Mouse (Mus musculus) frontal cortex, postnatal 10 days (tissue): Measurements from ENCODE around the gene Csrnp3.
"Not testable (repeated sequence)": the region's sequence is repeated elsewhere in the genome, so short reads cannot be mapped to it uniquely, and the experiment has no call there.

Experiments used
- DNase-seq, 2 experiments: peaks; one replicate each; pipeline ENCODE4 v3.0.0; 2022; ENCODE audit warnings: low spot score in 2 of 2, mixed read lengths in 1 of 2

The Csrnp3 gene

GRCm38 (mm10) chr2:65845551-65845950, at the start of gene Csrnp3:
Gene Csrnp3 (plus strand): TSS chr2:65845767.
- peak; percentile 69 to 74 for DNase-seq

GRCm38 (mm10) chr2:65801054-65801709, 44.4 kb upstream of the Csrnp3 start:
- DNase-seq: no peak

- no peak for DNase-seq
These were observed 39.0 kb upstream of the Csrnp3 start for GRCm38 (mm10) chr2:65806556-65806955.

GRCm38 (mm10) chr2:65811203-65811602, 34.4 kb upstream of the Csrnp3 start:
- not testable (repeated sequence) for DNase-seq

- peak in 1 of 2 experiments; percentile 29 for DNase-seq
These were observed 27.3 kb upstream of the Csrnp3 start for GRCm38 (mm10) chr2:65818080-65818796.

- no peak for DNase-seq
These were observed 25.3 kb upstream of the Csrnp3 start for GRCm38 (mm10) chr2:65820114-65820769.

GRCm38 (mm10) chr2:65826314-65826713, 19.3 kb upstream of the Csrnp3 start:
- no peak for DNase-seq

GRCm38 (mm10) chr2:65826801-65827200, 18.8 kb upstream of the Csrnp3 start:
- DNase-seq: no peak

- no peak for DNase-seq
These were observed 16.9 kb upstream of the Csrnp3 start for GRCm38 (mm10) chr2:65828699-65829098.

- peak in 1 of 2 experiments; percentile 14 for DNase-seq
These were observed 12.7 kb upstream of the Csrnp3 start for GRCm38 (mm10) chr2:65832738-65833395.

GRCm38 (mm10) chr2:65833421-65833820, 12.1 kb upstream of the Csrnp3 start:
- DNase-seq: no peak

GRCm38 (mm10) chr2:65841606-65842005, 4.0 kb upstream of the Csrnp3 start:
- no peak for DNase-seq

- DNase-seq: no peak
These were observed 3.2 kb upstream of the Csrnp3 start for GRCm38 (mm10) chr2:65842356-65842755.

GRCm38 (mm10) chr2:65846000-65846755, 611 bp downstream of the Csrnp3 start:
- no peak for DNase-seq

- DNase-seq: no peak
These were observed 2.0 kb downstream of the Csrnp3 start for GRCm38 (mm10) chr2:65847463-65848110.

- DNase-seq: no peak
These were observed 3.1 kb downstream of the Csrnp3 start for GRCm38 (mm10) chr2:65848706-65849105.

GRCm38 (mm10) chr2:65850282-65850681, 4.7 kb downstream of the Csrnp3 start:
- DNase-seq: not testable (repeated sequence)

GRCm38 (mm10) chr2:65856791-65857190, 11.2 kb downstream of the Csrnp3 start:
- DNase-seq: no peak

- DNase-seq: peak in 1 of 2 experiments; percentile 20
These were observed 14.5 kb downstream of the Csrnp3 start for GRCm38 (mm10) chr2:65859767-65860727.
